Mouse (Mus musculus): ENCODE measurements around the gene Pxylp1. TPM values are rescaled to one million over a fixed set of nuclear protein-coding genes. Genes with fewer than 3 reads are reported as not detected.
A peak's percentile ranks its signal among the peaks of the same experiment; 100 is the strongest.
"Not testable (repeated sequence)": the region's sequence is repeated elsewhere in the genome, so short reads cannot be mapped to it uniquely, and the experiment has no call there.

The Pxylp1 gene
- polyA plus RNA-seq (2014; fragmentation: Nextera tagmentation; extraction: Ambion mirVana): 31.3 and 33.7 TPM in 2 replicates

GRCm38 (mm10) chr9:96892546-96892945, at the start of gene Pxylp1:
TSS of gene Pxylp1 (minus strand) at chr9:96892669.
- Histone ChIP-seq H3K27me3 (ENCODE audit: control insufficient read depth, insufficient read depth, low read length) (peaks cover 9% of the 10 kb centered on the region), H3K36me3 (ENCODE audit: control insufficient read depth, insufficient read depth, low read length) (no peaks in the 10 kb centered on the region), H3K27ac (ENCODE audit: low read depth, low read length) (no peak within 1 kb of the TSS), H3K4me1 (ENCODE audit: control insufficient read depth, insufficient read depth, low read length) (peaks cover 7% of the 10 kb centered on the region), H3K4me3 (ENCODE audit: low read depth, low read length) (no peak within 1 kb of the TSS), H3K9me3 (replicated peaks; ENCODE audit: control insufficient read depth, low read length) (no peaks in the 10 kb centered on the region), H3K9ac (ENCODE audit: low read depth, low read length) (no peak within 1 kb of the TSS), H3K4me2 (no peak within 1 kb of the TSS)
- 29% methylated on average over 3 of the region's 3 CpGs for WGBS (ENCODE audit: insufficient replicate concordance)
- ATAC-seq (replicated peaks; ENCODE audit: insufficient number of reproducible peaks, low FRiP score, low TSS enrichment): no peak

DNA sequence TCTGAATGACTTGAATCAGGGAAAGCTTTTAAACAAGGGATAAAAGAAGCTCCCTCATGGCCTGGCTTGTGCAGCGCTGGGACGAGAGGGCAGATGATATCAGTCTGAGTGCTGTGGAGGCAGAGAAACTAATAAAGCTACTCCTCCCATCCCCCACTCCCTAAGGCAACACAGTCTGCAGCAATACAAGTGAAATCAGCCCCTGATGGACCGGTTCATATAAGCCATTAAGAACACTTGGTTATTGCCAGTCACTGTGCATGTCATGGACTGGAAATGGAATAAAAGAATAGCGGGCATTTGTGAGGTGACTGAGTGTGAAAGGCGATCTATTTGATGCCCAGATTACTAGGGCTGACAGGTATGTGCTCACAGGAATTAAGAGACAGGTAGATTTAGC, 46.4 kb upstream of the Pxylp1 start:
- Histone ChIP-seq H3K27me3 (ENCODE audit: control insufficient read depth, insufficient read depth, low read length) (no peaks in the 10 kb centered on the region), H3K4me2 (no peak overlapping the region), H3K9me3 (replicated peaks; ENCODE audit: control insufficient read depth, low read length) (no peaks in the 10 kb centered on the region), H3K9ac (ENCODE audit: low read depth, low read length) (no peak overlapping the region), H3K4me1 (ENCODE audit: control insufficient read depth, insufficient read depth, low read length) (no peaks in the 10 kb centered on the region), H3K4me3 (ENCODE audit: low read depth, low read length) (no peak overlapping the region), H3K27ac (ENCODE audit: low read depth, low read length) (no peak overlapping the region), H3K36me3 (ENCODE audit: control insufficient read depth, insufficient read depth, low read length) (peaks cover 7% of the 10 kb centered on the region; the same call in 1 of the 2 replicates)
- ATAC-seq (replicated peaks; ENCODE audit: insufficient number of reproducible peaks, low FRiP score, low TSS enrichment): no peak
- WGBS (ENCODE audit: insufficient replicate concordance): 81% methylated on average over 5 of the region's 5 CpGs

GRCm38 (mm10) chr9:96936427-96936826, 44.0 kb upstream of the Pxylp1 start:
- WGBS (ENCODE audit: insufficient replicate concordance): 80% methylated on average over 2 of the region's 2 CpGs
- not testable (repeated sequence) for H3K4me1 ChIP-seq (ENCODE audit: control insufficient read depth, insufficient read depth, low read length); ATAC-seq (replicated peaks; ENCODE audit: insufficient number of reproducible peaks, low FRiP score, low TSS enrichment)

GRCm38 (mm10) chr9:96935556-96936300, 43.3 kb upstream of the Pxylp1 start:
- Histone ChIP-seq H3K4me2 (no peak overlapping the region), H3K27ac (ENCODE audit: low read depth, low read length) (no peak overlapping the region), H3K9ac (ENCODE audit: low read depth, low read length) (no peak overlapping the region), H3K36me3 (ENCODE audit: control insufficient read depth, insufficient read depth, low read length) (peaks cover 2% of the 10 kb centered on the region; the same call in 1 of the 2 replicates), H3K27me3 (ENCODE audit: control insufficient read depth, insufficient read depth, low read length) (no peaks in the 10 kb centered on the region), H3K4me1 (ENCODE audit: control insufficient read depth, insufficient read depth, low read length) (no peaks in the 10 kb centered on the region), H3K4me3 (ENCODE audit: low read depth, low read length) (no peak overlapping the region), H3K9me3 (replicated peaks; ENCODE audit: control insufficient read depth, low read length) (no peaks in the 10 kb centered on the region)
- WGBS (ENCODE audit: insufficient replicate concordance): 53% methylated on average over 15 of the region's 15 CpGs
- no peak for ATAC-seq (replicated peaks; ENCODE audit: insufficient number of reproducible peaks, low FRiP score, low TSS enrichment)

More at GRCm38 (mm10) chr9:96936427-96936826, 44.0 kb upstream of the Pxylp1 start:
- H3K4me3 ChIP-seq (ENCODE audit: low read depth, low read length); H3K36me3 ChIP-seq (ENCODE audit: control insufficient read depth, insufficient read depth, low read length); H3K4me2 ChIP-seq; H3K27me3 ChIP-seq (ENCODE audit: control insufficient read depth, insufficient read depth, low read length); H3K27ac ChIP-seq (ENCODE audit: low read depth, low read length); H3K9me3 ChIP-seq (replicated peaks; ENCODE audit: control insufficient read depth, low read length); H3K9ac ChIP-seq (ENCODE audit: low read depth, low read length): not testable (repeated sequence)

GRCm38 (mm10) chr9:96934816-96935215, 42.3 kb upstream of the Pxylp1 start:
- WGBS (ENCODE audit: insufficient replicate concordance): 81% methylated on average over 3 of the region's 3 CpGs
- Histone ChIP-seq H3K27me3 (ENCODE audit: control insufficient read depth, insufficient read depth, low read length) (no peaks in the 10 kb centered on the region), H3K9me3 (replicated peaks; ENCODE audit: control insufficient read depth, low read length) (no peaks in the 10 kb centered on the region), H3K4me3 (ENCODE audit: low read depth, low read length) (no peak overlapping the region), H3K4me1 (ENCODE audit: control insufficient read depth, insufficient read depth, low read length) (no peaks in the 10 kb centered on the region), H3K36me3 (ENCODE audit: control insufficient read depth, insufficient read depth, low read length) (no peaks in the 10 kb centered on the region; the same call in 1 of the 2 replicates), H3K4me2 (no peak overlapping the region), H3K27ac (ENCODE audit: low read depth, low read length) (no peak overlapping the region), H3K9ac (ENCODE audit: low read depth, low read length) (no peak overlapping the region)
- ATAC-seq (replicated peaks; ENCODE audit: insufficient number of reproducible peaks, low FRiP score, low TSS enrichment): no peak

- H3K4me1 ChIP-seq (ENCODE audit: control insufficient read depth, insufficient read depth, low read length): no peaks in the 10 kb centered on the region
- no peaks in the 10 kb centered on the region for H3K36me3 ChIP-seq (ENCODE audit: control insufficient read depth, insufficient read depth, low read length)
- ATAC-seq (replicated peaks; ENCODE audit: insufficient number of reproducible peaks, low FRiP score, low TSS enrichment): no peak
- no peak overlapping the region for H3K9ac ChIP-seq (ENCODE audit: low read depth, low read length)
- H3K4me2 ChIP-seq: no peak overlapping the region
- WGBS (ENCODE audit: insufficient replicate concordance): 85% methylated on average over 8 of the region's 8 CpGs
- no peaks in the 10 kb centered on the region for H3K9me3 ChIP-seq (replicated peaks; ENCODE audit: control insufficient read depth, low read length)
- no peak overlapping the region for H3K27ac ChIP-seq (ENCODE audit: low read depth, low read length)
- no peaks in the 10 kb centered on the region for H3K27me3 ChIP-seq (ENCODE audit: control insufficient read depth, insufficient read depth, low read length)
- H3K4me3 ChIP-seq (ENCODE audit: low read depth, low read length): no peak overlapping the region
Observed at GRCm38 (mm10) chr9:96932751-96933150, 40.3 kb upstream of the Pxylp1 start.

DNA sequence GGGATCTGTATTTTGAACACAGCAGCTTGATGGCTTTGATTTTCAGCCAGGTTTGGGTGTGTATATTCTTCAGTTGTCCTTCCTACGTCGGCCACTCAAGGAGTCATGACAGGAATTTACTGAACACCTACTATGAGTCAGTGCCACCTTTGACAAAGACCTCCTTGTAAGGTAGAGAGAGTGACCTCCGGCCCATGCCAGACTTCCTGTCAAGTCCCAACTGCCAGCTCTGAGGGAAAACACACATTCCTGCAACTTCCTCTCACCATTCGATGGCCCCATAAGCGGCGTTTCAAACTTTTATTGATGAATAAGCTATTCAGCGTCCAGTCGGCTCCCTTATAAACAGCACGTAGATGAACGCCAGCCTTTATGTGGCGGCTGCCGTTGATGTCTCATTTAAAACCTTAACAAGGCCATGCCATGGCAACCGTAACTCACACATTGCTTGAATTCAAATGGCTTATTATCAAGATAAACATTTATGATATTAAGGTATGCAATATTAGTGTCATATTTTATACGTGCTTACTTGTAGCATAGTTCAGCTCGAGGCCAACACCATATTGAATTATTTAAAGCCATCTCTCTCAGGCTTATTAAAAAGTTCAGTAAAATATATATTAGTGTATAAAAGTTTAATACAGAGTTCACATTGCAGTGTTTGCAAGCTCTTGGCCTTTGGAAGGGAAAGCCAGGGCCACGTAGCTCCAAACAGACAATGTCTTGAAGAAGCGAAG, 31.3 kb upstream of the Pxylp1 start:
- H3K27me3 ChIP-seq (ENCODE audit: control insufficient read depth, insufficient read depth, low read length): no peaks in the 10 kb centered on the region; the same call in 1 of the 2 replicates
- H3K9ac ChIP-seq (ENCODE audit: low read depth, low read length): no peak overlapping the region
- no peaks in the 10 kb centered on the region for H3K36me3 ChIP-seq (ENCODE audit: control insufficient read depth, insufficient read depth, low read length)
- 0 out of 2 replicates have a peak, but pooled peaks cover 2% of the 10 kb centered on the region for H3K9me3 ChIP-seq (replicated peaks; ENCODE audit: control insufficient read depth, low read length)
- no peak overlapping the region for H3K4me2 ChIP-seq
- H3K4me3 ChIP-seq (ENCODE audit: low read depth, low read length): no peak overlapping the region
- no peak for ATAC-seq (replicated peaks; ENCODE audit: insufficient number of reproducible peaks, low FRiP score, low TSS enrichment)
- 70% methylated on average over 17 of the region's 17 CpGs for WGBS (ENCODE audit: insufficient replicate concordance)
- no peak overlapping the region for H3K27ac ChIP-seq (ENCODE audit: low read depth, low read length)
- no peaks in the 10 kb centered on the region for H3K4me1 ChIP-seq (ENCODE audit: control insufficient read depth, insufficient read depth, low read length)

GRCm38 (mm10) chr9:96923119-96923518, 30.6 kb upstream of the Pxylp1 start:
- Histone ChIP-seq H3K9me3 (replicated peaks; ENCODE audit: control insufficient read depth, low read length) (0 out of 2 replicates have a peak, but pooled peaks cover 2% of the 10 kb centered on the region), H3K9ac (ENCODE audit: low read depth, low read length) (no peak overlapping the region), H3K27me3 (ENCODE audit: control insufficient read depth, insufficient read depth, low read length) (no peaks in the 10 kb centered on the region; the same call in 1 of the 2 replicates), H3K27ac (ENCODE audit: low read depth, low read length) (0 out of 2 replicates have a peak overlapping the region, but pooled peaks have one; percentile 6), H3K4me3 (ENCODE audit: low read depth, low read length) (no peak overlapping the region), H3K36me3 (ENCODE audit: control insufficient read depth, insufficient read depth, low read length) (no peaks in the 10 kb centered on the region), H3K4me1 (ENCODE audit: control insufficient read depth, insufficient read depth, low read length) (no peaks in the 10 kb centered on the region), H3K4me2 (no peak overlapping the region)
- 73% methylated on average over 6 of the region's 6 CpGs for WGBS (ENCODE audit: insufficient replicate concordance)
- no peak for ATAC-seq (replicated peaks; ENCODE audit: insufficient number of reproducible peaks, low FRiP score, low TSS enrichment)

All from heart, embryonic 11.5 days (tissue).